Mouse (Mus musculus) spleen, postnatal 14 days (tissue): ENCODE data around the gene Fbln5.

Source experiments
- DNase-seq, 2 experiments: peaks; one replicate each; pipeline ENCODE4 v3.0.0; 2021 to 2022; ENCODE audit warnings: low spot score in 2 of 2

The Fbln5 gene

GRCm38 (mm10) chr12:101762054-101762453 is 56.8 kb downstream of the Fbln5 start:
- no peak for DNase-seq

GRCm38 (mm10) chr12:101759440-101760045 is 59.3 kb downstream of the Fbln5 start:
- no peak for DNase-seq

GRCm38 (mm10) chr12:101758698-101759097 is 60.2 kb downstream of the Fbln5 start:
- no peak for DNase-seq

GRCm38 (mm10) chr12:101742375-101742774 is 76.5 kb downstream of the Fbln5 start:
- DNase-seq, result no peak

- DNase-seq, result no peak
Observed at GRCm38 (mm10) chr12:101740486-101740885, 78.4 kb downstream of the Fbln5 start.

GRCm38 (mm10) chr12:101740045-101740444 is 78.8 kb downstream of the Fbln5 start:
- DNase-seq, result no peak

- no peak for DNase-seq
Observed at GRCm38 (mm10) chr12:101718755-101719150, 100.1 kb downstream of the Fbln5 start.

- peak; percentile 19 to 27 for DNase-seq
Observed at GRCm38 (mm10) chr12:101718054-101718754, 100.7 kb downstream of the Fbln5 start, which contains the start of gene Tc2n. Tc2n (minus strand) TSS chr12:101718523.

- DNase-seq, result no peak
Observed at GRCm38 (mm10) chr12:101699176-101699575, 119.7 kb downstream of the Fbln5 start.
